Mouse (Mus musculus) cerebellum, postnatal 25 days (tissue): ENCODE data around the gene Plcb3.

Source experiments
- DNase-seq, 2 experiments: peaks; one replicate each; pipeline ENCODE4 v3.0.0; 2021; ENCODE audit warnings: mixed read lengths in 2 of 2

The Plcb3 gene

DNA sequence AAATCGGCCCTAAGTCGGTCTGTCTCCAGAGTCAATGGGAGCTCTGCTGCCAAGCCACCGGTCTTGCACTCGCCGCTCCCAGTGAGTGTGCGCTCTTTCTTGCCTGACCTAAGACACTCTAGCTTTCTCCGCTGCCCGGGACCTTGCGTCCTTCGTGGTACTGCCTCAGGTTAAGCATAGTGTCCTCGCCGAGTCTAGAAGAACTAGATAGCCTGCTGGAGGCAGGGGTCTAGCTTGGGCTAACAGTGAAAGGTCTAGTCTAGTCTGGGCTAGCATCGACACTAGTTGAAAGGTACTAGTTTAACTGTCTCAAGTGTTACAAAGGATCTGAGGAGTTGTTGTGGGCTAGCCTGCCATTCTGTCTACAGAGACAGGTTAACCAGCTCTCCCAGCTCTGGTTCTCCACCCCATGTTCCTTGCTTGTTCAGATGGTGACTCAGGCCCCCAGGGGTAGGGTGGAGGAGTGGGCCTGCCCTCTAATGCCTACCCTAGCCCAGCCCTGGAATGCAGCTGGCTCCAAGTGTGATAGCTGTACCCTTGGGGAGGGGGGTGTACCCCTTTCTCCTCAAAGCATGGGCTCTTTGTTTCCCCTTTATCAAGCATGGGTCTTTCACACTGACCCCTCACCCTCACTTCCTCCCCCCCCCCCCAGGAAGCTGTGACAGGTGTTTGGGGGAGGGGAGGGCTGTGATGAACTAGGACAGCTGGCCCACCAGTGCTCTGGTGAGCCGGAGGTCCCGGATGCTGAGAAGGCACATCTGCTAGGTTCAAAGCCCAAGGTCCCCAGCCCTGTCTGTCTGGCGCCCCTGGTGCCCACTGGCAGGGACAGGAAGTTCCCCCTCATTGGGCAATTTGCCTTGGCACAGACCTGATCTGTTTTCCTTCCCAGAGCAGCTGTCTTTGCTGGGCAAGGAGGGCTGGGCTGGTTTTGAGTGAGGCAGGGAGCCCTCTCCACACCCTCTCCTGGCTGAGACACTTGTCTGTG is at the start of gene Plcb3:
Gene Plcb3 (minus strand): TSS at position 934 of the 985 bp plus-strand sequence.
- DNase-seq, result peak; percentile 52 to 54

DNA sequence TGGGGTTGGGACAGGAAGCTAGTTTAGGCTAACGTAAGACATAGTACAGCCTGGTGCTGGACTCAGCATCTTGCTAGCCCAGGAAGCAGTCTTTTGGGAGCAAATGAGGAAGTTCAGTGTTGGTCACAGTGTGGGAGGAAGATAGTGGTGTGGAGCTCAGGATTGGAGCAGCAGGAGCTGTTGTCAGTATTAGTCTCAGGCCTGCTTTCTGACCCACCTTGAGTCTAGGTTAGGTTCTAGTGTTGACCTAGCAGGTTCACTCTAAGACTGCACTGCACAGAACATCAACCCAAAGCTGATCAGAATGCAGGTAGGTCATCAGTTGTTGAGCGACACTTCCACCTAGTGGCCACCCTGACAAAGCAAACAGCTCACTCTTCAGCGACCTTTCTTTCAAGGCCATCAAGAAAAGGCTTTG is 44.0 kb upstream of the Plcb3 start:
- DNase-seq, result peak; percentile 67 to 81

DNA sequence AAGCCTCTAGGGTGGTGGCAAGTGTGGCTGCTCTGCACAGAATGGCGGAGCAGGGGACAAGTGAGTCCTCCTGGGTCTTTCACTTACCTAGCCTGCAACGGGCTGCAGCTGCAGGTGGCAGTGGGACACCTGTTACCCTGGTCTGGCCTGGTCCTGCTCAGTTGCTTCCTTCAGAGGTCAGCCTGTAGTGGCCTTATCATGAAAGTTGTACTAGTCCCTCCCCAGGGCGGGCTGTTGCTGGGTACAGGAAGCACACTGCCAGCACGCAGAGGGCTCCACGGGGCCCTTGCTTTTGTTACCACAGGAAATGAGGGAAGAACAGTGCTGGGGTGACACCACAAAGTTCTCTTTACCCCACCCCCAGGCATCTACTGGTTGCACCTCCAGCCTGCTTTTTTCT is 42.9 kb upstream of the Plcb3 start, which contains the start of gene Fermt3:
Gene Fermt3 (minus strand): TSS at position 279 of the 400 bp plus-strand sequence.
- DNase-seq, result no peak

DNA sequence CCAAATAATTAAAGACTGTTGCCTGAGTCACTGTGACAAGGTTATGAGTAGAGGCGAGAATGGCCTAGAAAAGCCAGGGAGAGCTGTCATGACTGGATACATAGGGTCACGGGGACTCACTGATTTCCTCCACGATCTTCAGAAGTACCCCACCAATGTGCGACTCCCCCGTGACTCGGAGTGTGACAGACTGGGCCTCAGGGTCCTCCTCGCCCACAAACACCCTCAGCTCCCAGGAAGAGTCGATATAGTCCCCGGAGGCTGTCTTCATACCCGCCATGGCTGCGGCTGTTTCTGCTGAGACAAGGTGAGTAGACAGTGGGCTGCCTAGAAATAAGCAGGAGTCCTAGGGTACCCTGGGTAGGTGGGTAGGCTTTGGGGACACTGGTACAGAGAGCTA is 42.3 kb upstream of the Plcb3 start:
- no peak for DNase-seq

DNA sequence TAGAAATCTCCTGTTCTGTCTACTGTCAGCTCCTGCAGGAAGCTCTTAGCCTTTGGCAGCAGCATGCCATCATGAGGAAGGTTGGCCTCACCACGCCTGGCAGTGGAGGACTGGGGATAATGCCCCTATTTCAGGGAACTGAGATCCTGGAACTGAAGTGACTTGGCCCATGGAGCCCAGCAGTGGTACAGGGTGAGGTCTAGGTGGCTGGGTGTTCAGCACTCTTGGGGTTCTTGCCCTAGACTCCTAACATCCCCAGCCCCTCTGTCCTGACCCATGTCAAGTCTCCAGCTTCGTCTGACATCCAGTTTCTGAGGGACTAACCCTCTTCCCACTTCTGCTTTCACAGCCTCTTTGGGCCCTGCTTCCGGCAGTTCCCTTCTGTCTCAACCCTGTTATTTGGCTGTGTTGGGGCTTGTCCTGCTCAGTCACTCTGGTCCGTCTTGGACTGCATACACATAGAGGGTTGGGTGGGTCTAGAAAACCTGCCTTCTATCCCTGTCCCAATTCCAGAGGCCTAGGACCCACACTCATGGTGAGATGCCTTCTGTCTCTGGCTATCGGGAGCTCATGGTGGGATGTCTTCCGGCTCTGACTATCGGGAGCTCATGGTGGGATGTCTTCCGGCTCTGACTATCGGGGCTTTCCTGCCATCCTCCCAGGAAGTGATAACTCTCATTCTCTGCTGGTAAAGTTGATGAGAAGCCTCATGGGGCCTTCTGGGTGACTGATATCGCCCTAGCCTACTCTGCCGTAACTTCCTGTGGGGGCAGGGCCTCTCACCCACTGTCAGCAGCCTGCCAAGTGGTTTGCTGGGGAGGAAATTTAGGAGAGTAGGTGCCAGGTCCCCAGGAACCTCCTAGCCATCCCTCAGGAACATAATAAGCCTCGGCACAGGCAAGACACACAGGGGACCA is 41.5 kb upstream of the Plcb3 start:
- DNase-seq, result no peak

DNA sequence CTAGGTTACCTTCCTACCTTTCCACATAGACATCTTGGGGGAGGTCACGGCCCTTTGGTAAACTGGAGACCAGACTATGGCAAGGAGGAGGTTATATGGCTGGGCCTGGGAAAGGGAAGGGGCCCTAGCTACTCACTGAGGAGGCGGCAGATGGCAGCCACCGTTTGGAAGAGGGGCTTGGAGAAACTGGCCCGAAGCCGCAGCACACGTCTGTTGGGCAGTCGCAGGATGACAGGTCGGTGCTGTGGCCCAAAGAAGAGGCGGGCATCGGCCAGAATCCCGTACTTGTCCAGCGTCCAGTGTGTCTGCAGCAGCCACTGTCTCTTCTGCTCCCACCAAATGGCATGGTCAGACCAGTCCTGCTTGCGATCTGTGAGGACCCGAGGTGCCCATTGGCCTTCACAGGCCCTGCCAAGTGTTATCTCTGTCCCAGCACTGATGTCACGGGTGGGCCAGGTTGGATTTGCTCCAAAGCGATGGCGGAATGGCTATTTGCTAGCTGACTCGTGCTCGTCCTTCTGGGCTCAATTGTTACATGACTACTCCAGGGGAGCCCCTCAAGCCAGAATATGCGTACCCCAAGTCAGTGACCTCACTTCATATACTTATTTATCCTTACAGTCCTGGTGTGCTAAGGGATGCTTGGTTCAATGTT is 38.3 kb upstream of the Plcb3 start:
- no peak for DNase-seq

DNA sequence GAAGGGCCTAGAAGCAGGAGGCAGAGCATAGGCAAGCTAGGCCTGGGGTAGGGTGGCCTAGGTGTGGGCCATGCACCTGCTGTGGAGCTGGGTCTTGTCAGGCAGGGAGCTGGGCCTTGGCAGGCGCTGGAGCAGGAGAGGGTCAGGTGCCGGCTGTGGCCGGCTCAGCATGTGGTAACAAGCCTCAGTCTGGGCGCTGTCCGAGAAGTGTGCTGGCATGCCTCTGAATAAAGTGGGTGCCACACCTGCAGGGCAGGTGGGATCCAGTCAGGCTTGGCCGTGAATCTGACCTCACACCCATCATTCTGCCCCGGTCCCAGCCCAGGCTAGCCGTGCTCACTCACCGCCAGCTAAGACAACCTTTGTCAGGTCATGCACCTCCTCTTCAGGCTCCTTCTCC is 37.7 kb upstream of the Plcb3 start:
- no peak for DNase-seq

DNA sequence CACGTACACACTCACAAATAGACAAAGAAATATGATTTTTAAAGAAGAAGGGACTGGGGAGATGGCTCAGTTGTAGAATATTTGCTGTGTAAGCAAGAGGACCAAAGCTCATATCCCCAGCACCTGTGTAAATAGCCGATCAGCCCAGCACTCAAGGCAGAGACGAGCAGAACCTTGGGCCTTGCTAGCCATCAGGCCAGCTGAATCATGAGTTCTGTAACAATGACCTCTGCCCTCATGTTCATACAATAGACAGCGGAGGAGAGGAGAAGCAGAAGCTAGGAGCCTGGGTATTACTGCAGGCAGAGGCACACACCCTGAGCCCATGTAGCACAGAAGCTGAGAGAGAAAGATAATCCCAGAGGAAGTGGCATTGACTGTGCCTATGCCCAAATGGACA is 36.2 kb upstream of the Plcb3 start:
- no peak for DNase-seq

DNA sequence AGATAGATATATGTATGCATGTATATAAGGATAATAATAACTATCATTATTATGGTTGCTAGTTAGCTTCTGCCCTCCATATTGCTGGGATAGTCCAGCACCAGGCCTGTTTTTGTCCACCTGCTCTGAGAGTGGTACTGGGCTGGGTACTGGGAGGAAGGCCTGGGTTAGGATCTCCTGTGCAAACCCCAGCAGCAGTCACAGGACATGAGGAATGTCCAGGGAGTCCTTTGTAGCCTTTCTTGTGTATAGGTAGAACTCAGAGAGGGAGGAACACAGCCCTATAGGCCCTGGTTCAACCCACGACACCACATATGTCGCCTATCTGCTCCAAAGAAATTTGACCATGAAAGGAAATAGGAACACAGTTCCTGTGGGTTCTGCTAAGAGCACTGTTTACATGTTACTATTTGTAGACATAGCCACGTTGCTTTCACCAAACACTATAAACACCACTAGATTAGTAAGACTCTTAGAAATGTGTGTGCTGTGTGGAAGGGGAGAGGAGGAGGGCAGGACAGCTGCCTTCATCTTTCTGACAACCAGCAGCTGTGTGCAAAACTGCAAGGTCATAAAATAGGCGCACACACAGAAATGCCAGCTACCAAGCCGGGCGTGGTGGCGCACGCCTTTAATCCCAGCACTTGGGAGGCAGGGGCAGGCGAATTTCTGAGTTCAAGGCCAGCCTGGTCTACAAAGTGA is 30.8 kb upstream of the Plcb3 start:
- DNase-seq, result no peak

DNA sequence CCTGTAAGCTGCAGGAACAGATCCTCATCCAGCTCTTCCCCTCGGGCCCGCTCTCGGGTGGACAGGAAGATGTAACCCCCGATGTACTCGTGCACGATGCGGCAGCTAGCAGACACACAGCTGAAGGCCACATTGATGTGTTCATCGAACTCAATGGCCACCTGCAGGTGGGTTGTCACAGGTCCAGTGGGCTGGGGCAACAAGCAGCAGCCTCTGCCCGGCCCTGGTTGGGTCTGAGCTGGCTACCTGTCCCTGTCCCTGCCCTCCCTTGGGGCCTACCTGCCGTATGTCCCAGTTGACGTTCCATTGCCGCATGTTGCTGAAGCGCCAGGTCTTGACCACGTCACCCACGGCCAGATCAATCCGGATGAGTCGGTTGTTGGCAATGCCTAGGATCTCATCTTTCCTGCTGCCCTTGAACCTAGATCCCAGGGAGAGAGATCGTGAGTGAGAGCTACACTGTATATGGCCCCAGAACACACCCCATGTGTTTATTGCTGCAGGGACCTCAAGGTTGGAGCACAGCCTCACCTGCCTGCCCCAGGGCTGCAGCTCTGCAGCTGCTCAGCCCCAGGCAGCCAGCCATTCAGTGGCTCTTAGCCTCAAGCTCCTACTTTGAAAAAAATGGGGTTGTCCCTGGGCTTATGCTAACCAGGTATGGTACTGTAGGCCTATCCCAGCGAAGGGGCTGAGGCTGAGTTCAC is 23.2 kb upstream of the Plcb3 start:
- peak in 1 of 2 experiments; percentile 23 for DNase-seq

DNA sequence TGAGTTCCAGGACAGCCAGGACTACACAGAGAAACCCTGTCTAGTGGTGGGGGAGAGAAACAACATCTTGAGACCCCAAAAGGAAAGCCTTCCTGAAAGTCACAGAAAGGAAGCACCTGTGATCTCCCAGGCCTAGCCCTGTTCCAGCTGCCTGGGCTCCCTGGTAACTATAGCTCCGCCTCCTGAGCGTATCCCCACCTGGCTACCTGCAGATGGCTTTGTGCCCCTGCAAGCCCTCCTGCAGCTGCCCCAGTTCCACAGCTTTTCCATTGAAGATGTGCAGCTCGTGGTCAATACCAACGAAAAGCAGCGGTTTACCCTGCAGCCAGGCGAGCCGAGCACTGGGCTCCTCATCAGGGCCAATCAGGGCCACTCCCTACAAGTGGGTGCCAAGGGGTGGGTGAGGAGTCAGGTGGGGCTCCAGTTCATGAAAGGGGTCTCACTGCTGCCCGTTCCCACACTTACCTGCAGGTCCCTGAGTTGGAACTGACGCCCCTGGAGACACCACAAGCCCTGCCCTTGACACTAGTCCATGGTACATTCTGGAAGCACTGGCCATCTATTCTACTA is 21.5 kb upstream of the Plcb3 start:
- no peak for DNase-seq

DNA sequence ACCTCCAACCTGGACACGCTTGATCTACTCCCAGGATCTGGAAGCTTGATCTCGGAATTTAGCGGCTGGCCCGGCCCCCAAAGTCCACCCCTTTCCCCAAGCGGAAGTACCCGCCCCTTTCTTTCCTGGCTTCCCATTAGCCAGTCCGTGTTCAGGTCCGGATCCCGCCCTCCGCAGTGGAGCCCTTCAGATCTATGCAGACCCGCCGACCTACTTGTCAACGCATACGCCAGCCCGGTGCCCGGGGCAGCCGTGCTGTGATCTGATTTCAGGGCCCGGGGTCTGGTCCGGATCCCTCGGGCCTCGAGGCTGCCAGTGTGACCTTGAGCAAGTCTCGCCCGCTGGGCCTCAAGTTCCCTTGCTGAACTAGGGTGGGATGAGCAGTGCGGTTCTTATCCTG is 19.7 kb upstream of the Plcb3 start, which contains the start of the genes Nudt22 and Trpt1:
Gene Nudt22 (minus strand): TSS at position 112 of the 400 bp plus-strand sequence.
Gene Trpt1 (plus strand): TSS at position 126 of the 400 bp plus-strand sequence.
- DNase-seq, result peak; percentile 88 to 91

DNA sequence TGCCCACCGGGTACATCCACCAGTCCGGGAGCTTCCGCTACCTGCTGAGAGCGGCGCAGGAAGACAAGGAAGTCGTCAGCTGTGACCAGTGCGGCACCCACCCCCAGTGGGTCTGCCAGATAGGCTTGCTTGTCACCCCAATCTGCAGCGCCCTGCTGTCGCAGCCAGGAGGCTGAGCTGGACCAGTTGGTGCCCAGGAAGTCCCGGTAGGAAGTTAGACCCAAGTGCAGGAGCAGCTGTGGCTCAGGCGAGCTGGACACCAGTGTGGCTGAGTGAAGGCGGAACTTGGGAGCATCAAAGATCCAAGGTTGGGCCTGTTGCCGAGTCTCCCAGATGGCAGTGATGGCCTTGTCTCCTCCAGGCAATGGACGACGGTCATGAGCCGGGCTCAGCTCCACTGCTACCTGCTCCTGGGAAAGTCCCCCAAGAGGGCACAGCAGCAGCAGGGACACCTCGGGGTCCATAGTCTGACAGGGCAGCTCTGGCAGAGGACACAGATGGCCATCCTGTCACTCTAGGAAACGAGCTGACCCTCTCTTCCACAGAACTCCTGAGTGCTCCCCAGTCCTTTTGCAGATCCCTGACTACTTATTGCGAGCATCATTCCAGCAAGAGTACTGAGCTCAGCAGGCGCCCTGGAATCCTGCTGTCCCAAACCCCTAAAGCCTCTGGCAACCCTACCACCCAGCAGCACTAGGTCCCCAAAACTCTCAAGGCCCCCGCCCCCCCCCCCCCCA is 19.2 kb upstream of the Plcb3 start:
- peak; percentile 66 to 76 for DNase-seq

DNA sequence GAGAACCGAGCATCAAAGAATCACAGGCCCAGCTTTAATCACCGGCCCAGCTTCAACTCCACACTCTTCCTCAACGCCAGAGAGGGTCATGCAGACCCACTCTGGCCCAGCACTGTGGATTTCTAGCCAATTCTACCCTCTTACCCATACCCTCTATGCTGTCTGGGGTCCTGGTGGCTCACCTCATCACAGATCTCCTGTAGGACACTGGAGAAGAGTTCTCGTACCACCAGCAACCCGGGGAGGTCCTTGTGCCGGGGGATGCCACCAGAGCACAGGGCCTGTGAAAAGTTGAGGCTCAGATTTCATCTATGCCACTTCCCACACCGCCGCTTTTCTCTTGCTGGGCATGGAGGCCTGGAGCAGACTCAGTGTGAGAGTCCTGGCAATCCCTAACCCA is 18.2 kb upstream of the Plcb3 start:
- peak in 1 of 2 experiments; percentile 21 for DNase-seq

DNA sequence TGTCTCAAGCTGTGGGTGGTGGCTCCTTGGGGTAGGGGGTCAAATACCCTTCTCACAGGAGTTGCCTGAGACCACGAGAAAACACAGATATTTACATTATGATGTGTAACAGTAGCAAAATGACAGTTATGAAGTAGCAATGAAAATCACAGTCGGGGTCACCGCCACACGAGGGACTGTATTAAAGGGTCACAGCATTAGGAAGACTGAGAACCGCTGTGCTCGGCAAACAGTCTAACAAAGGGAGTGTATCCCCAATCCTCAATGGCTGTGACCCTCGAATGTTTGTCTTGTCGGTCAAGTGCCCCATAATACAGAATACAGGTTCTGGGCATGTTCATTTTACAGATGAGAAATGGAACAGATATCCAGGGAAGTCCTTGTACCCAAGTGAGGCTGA is 17.7 kb upstream of the Plcb3 start:
- DNase-seq, result no peak

DNA sequence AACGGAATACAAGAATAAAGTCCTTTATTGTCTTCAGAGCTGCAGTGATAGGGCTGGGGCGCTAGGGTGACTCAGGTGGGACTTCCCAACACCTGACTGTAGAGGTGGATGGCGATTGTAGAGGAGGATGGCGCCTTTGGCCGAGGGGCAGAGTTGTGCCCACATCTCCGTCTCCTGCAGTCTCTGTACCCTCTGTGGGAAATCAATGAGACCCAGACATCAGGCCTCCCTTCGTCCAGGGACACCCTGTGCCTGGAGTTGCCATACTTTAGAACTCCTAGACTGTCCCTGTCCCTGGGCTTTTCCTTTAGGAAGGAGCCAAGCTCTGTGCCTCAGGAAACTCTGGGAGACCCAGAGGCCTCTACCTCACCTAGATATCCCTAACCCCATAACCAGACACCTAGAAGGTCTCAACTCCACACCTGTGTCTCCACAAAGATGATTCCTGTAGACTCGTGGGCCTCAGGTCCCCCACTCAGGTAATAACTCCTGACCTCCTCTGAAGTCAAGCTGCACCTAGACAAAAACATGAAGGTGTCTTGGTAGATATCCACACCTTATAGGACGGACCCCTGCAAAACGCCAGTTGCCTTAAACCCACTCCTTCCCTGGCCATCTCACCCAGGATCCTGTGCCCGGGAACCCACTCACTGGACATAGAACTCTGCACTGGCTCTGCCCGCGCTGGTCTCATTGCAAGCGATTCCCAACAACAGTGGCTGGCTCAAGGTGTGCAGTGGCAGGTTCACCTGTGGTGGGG is 16.9 kb upstream of the Plcb3 start:
- DNase-seq, result no peak

DNA sequence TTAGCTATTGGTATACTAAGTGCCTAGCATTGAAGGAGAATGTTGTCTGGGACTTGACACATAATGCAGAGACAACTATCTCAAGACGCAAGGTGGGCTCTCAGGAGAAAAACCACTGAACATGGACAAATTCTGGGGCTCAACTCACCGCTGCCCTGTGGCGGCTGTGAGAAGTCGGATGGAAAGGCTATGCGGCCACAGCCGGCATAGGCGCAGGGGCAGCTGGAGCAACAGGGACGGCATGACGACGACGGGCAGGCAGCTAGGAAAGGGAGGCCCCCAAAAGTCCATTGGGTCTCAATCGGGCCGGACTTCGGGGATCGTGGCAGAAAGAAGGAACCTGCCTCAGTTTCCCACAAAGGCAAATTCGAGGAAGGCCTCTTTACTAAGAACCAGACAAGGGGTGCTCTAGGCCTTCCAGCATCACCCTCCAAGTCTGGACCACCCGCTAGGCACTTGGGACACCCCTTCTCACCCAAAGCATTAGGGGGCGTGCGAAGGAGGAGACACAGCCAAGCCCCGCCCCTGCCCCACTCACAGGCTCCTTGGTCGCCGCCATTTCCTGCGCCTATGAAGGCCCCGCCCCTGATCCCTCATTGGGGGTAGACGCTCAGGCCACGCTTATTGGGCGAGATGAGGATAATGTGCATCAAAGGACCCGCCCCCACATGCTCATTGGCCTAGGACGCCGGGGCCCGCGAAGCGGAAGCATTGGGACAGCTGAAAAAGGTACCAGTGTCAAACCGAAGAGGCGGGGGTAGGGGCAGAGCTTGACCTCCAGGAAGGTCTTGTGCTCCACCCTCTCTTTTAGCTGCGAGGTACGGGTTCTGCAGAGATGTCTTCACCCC is 16.0 kb upstream of the Plcb3 start, which contains the start of gene Dnajc4:
Gene Dnajc4 (minus strand): TSS at position 562 of the 848 bp plus-strand sequence.
- peak; percentile 92 to 96 for DNase-seq

DNA sequence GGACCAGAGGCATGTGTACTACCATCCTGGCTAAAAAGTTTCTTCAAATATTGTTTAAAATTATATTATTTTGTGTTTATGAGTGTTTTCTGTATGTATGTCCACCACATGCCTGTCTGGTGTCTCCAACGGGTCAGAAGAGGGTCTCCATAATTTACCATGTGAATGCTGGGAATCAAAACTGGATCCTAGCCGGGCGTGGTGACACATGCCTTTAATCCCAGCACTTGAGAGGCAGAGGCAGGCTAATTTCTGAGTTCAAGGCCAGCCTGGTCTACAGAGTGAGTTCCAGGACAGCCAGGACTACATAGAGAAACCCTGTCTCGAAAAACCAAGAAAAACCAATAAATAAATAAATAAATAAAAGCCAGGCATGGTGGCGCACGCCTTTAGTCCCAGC is 14.9 kb upstream of the Plcb3 start:
- DNase-seq, result peak in 1 of 2 experiments; percentile 18
